Mouse (Mus musculus) myocyte (in vitro differentiated cells): ENCODE results near the gene Slc41a3. TPM values are rescaled to one million over a fixed set of nuclear protein-coding genes. Genes with fewer than 3 reads are reported as not detected.

Source experiments
- H3K27me3 ChIP-seq: one replicate; pipeline ENCODE4 v1.6.1; 2011; ENCODE audit not compliant: control insufficient read depth, insufficient read depth, insufficient read length
- H3K36me3 ChIP-seq: one replicate; pipeline ENCODE4 v1.6.1; 2011; ENCODE audit not compliant: control insufficient read depth, insufficient read depth
- H3K4me2 ChIP-seq: one replicate; pipeline ENCODE4 v1.6.1; 2011; ENCODE audit warnings: low read depth, control low read depth
- H3K4me3 ChIP-seq: one replicate; pipeline ENCODE4 v1.5.1; 2011; ENCODE audit warnings: mild to moderate bottlenecking, control low read depth, moderate library complexity
- H3K79me2 ChIP-seq: one replicate; pipeline ENCODE4 v1.6.1; 2011; ENCODE audit not compliant: control insufficient read depth, insufficient read depth
- H3ac ChIP-seq: one replicate; pipeline ENCODE4 v1.6.1; 2011; ENCODE audit not compliant: control insufficient read depth, insufficient read length
- CEBPB ChIP-seq: IDR thresholded peaks from 2 replicates; pipeline ENCODE4 v1.6.1; 2011; ENCODE audit warnings: mild to moderate bottlenecking, moderate library complexity; ENCODE audit not compliant: poor library complexity, insufficient read depth, severe bottlenecking
- E2F4 ChIP-seq: IDR thresholded peaks from one replicate; pipeline ENCODE4 v1.6.1; 2011; ENCODE audit warnings: mild to moderate bottlenecking, control low read depth, moderate library complexity; ENCODE audit not compliant: insufficient read depth
- MAX ChIP-seq: IDR thresholded peaks from one replicate; pipeline ENCODE4 v1.6.1; 2011; ENCODE audit warnings: low read depth, mild to moderate bottlenecking, control low read depth
- MYOD1 ChIP-seq, 3 experiments: IDR thresholded peaks; one replicate each; pipeline ENCODE4 v1.6.1; 2011; ENCODE audit warnings: control low read depth in 2 of 3, low read depth in 2 of 3, mild to moderate bottlenecking in 2 of 3, moderate library complexity in 1 of 3; ENCODE audit not compliant: insufficient read length in 2 of 3, control insufficient read depth in 1 of 3
- MYOG ChIP-seq, 3 experiments: IDR thresholded peaks; one replicate each; pipeline ENCODE4 v1.6.1; 2011; ENCODE audit warnings: control low read depth in 2 of 3, low read depth in 2 of 3, mild to moderate bottlenecking in 2 of 3; ENCODE audit not compliant: insufficient read length in 2 of 3, control insufficient read depth in 1 of 3, insufficient read depth in 1 of 3
- POLR2A ChIP-seq: IDR thresholded peaks from one replicate; pipeline ENCODE4 v1.6.1; 2011; ENCODE audit warnings: low read depth, mild to moderate bottlenecking, control low read depth, moderate library complexity; ENCODE audit not compliant: insufficient read length
- POLR2AphosphoS2 ChIP-seq: IDR thresholded peaks from one replicate; pipeline ENCODE4 v1.6.1; 2011; ENCODE audit warnings: low read depth, control low read depth; ENCODE audit not compliant: insufficient read length
- REST ChIP-seq: IDR thresholded peaks from one replicate; pipeline ENCODE4 v1.6.1; 2011; ENCODE audit warnings: mild to moderate bottlenecking, control low read depth, moderate library complexity; ENCODE audit not compliant: insufficient read depth, insufficient read length
- SRF ChIP-seq: IDR thresholded peaks from one replicate; pipeline ENCODE4 v1.6.1; 2011; ENCODE audit warnings: low read depth; ENCODE audit not compliant: control insufficient read depth, insufficient read length
- TCF12 ChIP-seq: IDR thresholded peaks from one replicate; pipeline ENCODE4 v1.6.1; 2011; ENCODE audit warnings: mild to moderate bottlenecking, control low read depth; ENCODE audit not compliant: poor library complexity, insufficient read depth, severe bottlenecking
- TCF3 ChIP-seq: IDR thresholded peaks from one replicate; pipeline ENCODE4 v1.6.1; 2011; ENCODE audit warnings: low read depth, control low read depth; ENCODE audit not compliant: insufficient read length
- USF1 ChIP-seq: IDR thresholded peaks from one replicate; pipeline ENCODE4 v1.6.1; 2011; ENCODE audit warnings: low read depth, mild to moderate bottlenecking, control low read depth, moderate library complexity
- polyA plus RNA-seq: library from polyadenylated mRNA; unstranded; fragments of >200 nt; fragmentation: generic; extraction: Trizol; gene quantifications from one replicate; pipeline ENCODE4 v1.2.1, GENCODE M21; 2012; ENCODE audit warnings: missing spikeins

Slc41a3 gene
- polyA plus RNA-seq, 1 experiment: 2.5 TPM

GRCm38 (mm10) chr6:90620791-90621583 lies 16.5 kb downstream of the Slc41a3 start:
- Histone ChIP-seq H3K27me3 (peaks cover 17% of the 10 kb centered on the region), H3K4me3 (no peak overlapping the region), H3K4me2 (no peak overlapping the region), H3ac (no peak overlapping the region), H3K79me2 (no peaks in the 10 kb centered on the region), H3K36me3 (no peaks in the 10 kb centered on the region)
- no peak for TF ChIP-seq TCF3
- TF ChIP-seq SRF: no peak
- TF ChIP-seq E2F4: no peak

GRCm38 (mm10) chr6:90621584-90621890 lies 17.0 kb downstream of the Slc41a3 start:
- H3K79me2 ChIP-seq: no peaks in the 10 kb centered on the region
- H3ac ChIP-seq: no peak overlapping the region
- H3K4me3 ChIP-seq: no peak overlapping the region
- peaks cover 17% of the 10 kb centered on the region for H3K27me3 ChIP-seq
- no peak overlapping the region for H3K4me2 ChIP-seq
- TF ChIP-seq USF1 (no peak), TCF3 (no peak), E2F4 (no peak)
- H3K36me3 ChIP-seq: no peaks in the 10 kb centered on the region

GRCm38 (mm10) chr6:90622758-90623455 lies 18.4 kb downstream of the Slc41a3 start:
- TF ChIP-seq SRF (no peak), POLR2AphosphoS2 (no peak), MAX (no peak), POLR2A (no peak), MYOD1 (IDR thresholded peaks at IDR 0.05; ENCODE audit: control insufficient read depth in 1 of 3, insufficient read length in 2 of 3, low read depth in 2 of 3) (no peak)
- H3K27me3 ChIP-seq: peaks cover 13% of the 10 kb centered on the region
- no peak overlapping the region for H3K4me3 ChIP-seq
- no peak overlapping the region for H3ac ChIP-seq
- no peak overlapping the region for H3K4me2 ChIP-seq
- no peaks in the 10 kb centered on the region for H3K36me3 ChIP-seq
- no peaks in the 10 kb centered on the region for H3K79me2 ChIP-seq

- peaks cover 13% of the 10 kb centered on the region for H3K27me3 ChIP-seq
- TF ChIP-seq POLR2AphosphoS2 (no peak), MYOG (IDR thresholded peaks at IDR 0.05; ENCODE audit: control insufficient read depth in 1 of 3, insufficient read depth in 1 of 3, insufficient read length in 2 of 3, low read depth in 2 of 3) (no peak), TCF12 (no peak), USF1 (no peak), POLR2A (no peak), E2F4 (no peak), MYOD1 (IDR thresholded peaks at IDR 0.05; ENCODE audit: control insufficient read depth in 1 of 3, insufficient read length in 2 of 3, low read depth in 2 of 3) (no peak), TCF3 (no peak), REST (no peak), MAX (no peak), CEBPB (no peak), SRF (no peak)
- no peak overlapping the region for H3ac ChIP-seq
- no peak overlapping the region for H3K4me3 ChIP-seq
- no peaks in the 10 kb centered on the region for H3K79me2 ChIP-seq
- H3K36me3 ChIP-seq: no peaks in the 10 kb centered on the region
- no peak overlapping the region for H3K4me2 ChIP-seq
Observed at GRCm38 (mm10) chr6:90623456-90623836, 18.9 kb downstream of the Slc41a3 start.

GRCm38 (mm10) chr6:90624184-90624583 lies 19.7 kb downstream of the Slc41a3 start:
- Histone ChIP-seq H3K4me3 (no peak overlapping the region), H3K27me3 (peaks cover 13% of the 10 kb centered on the region), H3ac (no peak overlapping the region), H3K36me3 (no peaks in the 10 kb centered on the region), H3K4me2 (no peak overlapping the region), H3K79me2 (no peaks in the 10 kb centered on the region)
- TF ChIP-seq TCF12: no peak

GRCm38 (mm10) chr6:90624733-90625132 lies 20.2 kb downstream of the Slc41a3 start:
- H3K4me2 ChIP-seq: no peak overlapping the region
- peaks cover 13% of the 10 kb centered on the region for H3K27me3 ChIP-seq
- no peak overlapping the region for H3K4me3 ChIP-seq
- no peaks in the 10 kb centered on the region for H3K36me3 ChIP-seq
- TF ChIP-seq CEBPB (no peak), MYOD1 (IDR thresholded peaks at IDR 0.05; ENCODE audit: control insufficient read depth in 1 of 3, insufficient read length in 2 of 3, low read depth in 2 of 3) (no peak), MAX (no peak), POLR2AphosphoS2 (no peak), REST (no peak), E2F4 (no peak), MYOG (IDR thresholded peaks at IDR 0.05; ENCODE audit: control insufficient read depth in 1 of 3, insufficient read depth in 1 of 3, insufficient read length in 2 of 3, low read depth in 2 of 3) (no peak), USF1 (no peak), TCF3 (no peak), POLR2A (no peak), SRF (no peak), TCF12 (no peak)
- H3K79me2 ChIP-seq: no peaks in the 10 kb centered on the region
- H3ac ChIP-seq: no peak overlapping the region
